Mouse (Mus musculus): ENCODE results near the gene Prss35. TPM values are rescaled to one million over a fixed set of nuclear protein-coding genes. Genes with fewer than 3 reads are reported as not detected.

Prss35 gene
- 0.18 TPM for total RNA-seq (2023)

DNA sequence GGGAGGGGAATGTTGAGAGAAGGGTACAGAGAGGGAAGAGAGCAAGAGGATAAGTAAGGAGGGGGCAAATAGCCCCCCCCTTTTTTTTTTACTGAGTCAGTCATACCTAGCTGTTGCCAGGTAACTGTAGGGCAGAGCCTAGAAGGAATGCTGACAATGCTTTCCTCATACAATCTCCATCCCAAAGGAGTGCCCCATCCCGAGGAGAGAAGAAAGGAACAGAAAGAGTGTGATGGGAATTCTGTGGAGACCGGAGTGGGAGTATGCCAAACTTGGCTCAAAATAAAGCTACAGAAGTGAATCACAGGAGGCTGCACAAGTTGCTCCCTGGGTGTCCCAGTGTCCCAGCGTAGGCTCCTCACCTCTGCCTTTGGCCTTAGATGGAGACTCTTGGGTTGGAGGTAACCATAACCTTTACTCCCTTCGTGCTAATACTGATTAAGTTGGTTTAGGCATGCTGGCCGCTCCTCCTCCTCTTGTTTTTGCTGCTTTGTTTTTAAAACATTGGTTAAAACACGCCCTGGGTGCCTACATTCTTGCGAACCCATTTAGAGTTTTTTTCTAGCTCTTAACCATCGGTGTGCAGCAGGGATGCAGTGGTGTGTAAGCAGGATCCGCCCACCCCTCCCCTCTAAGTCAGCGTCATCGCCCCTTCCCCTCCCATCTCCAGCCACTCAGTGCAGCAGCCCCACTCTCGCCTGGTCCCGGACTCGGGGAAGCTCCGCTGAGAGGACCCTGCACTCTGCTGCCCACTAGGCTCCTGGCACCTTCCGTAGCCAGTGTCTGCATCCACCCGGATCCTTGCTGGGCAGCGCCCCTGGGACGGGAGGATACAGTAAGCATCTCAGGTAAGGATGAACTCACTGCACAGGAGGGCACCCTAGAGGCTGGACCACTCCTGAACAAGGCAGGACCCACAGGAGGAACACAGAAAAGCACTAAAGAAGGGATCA is at the start of gene Prss35:
TSS of gene Prss35 (plus strand) at position 691 of the 953 bp plus-strand sequence.

DNA sequence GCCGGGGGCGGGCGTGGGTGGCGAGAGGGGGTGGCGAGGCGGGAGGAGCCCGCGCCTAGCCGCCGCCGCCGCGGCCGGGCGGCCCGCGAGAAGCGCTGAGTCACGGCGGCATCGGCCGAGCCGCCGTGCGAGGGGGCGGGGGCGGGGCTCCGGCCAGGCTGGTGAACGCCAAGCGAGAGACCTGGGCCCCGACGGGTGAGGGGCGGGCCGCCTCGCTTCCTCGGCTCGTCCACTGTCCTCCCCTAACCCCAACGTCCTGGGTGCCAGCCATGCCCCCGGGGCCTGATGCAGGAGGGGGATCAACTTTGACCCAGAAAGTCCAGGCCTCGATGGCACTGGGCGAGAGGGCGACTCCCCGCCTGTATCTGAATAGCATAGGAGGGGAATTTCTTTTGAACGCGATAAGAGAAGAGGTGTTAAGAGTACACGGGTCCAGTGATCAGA is 47.6 kb upstream of the Prss35 start, which contains the start of gene Me1:
TSS of gene Me1 (minus strand) at position 136 of the 444 bp plus-strand sequence.

Other genes starting within 250 kb of the Prss35 start
- gene Pgm3, start 171.8 kb upstream of the Prss35 start, total RNA-seq (2023): 14.2 TPM
- gene Rwdd2a, start 171.7 kb upstream of the Prss35 start, total RNA-seq (2023): 2.2 TPM
- not detected for gene Me1, start 47.7 kb upstream of the Prss35 start, total RNA-seq (2023)
- gene Snap91, start 137.0 kb downstream of the Prss35 start, total RNA-seq (2023): not detected

Data from CD4-positive naive resting alpha-beta T cell, adult 57 days (primary cell).